Mouse (Mus musculus) forebrain, embryonic 14.5 days (tissue): ENCODE results near the gene Eif4e2. TPM values are rescaled to one million over a fixed set of nuclear protein-coding genes. Genes with fewer than 3 reads are reported as not detected.

Experiments
- ATAC-seq: fragments of 200-750 bp; cut with Nextera tagmentation; 2 replicates; pipeline ENCODE4 v1.8.0; 2017; ENCODE audit warnings: mild to moderate bottlenecking, moderate library complexity
- DNase-seq: peaks from one replicate; pipeline ENCODE4 v3.0.0-alpha.2; 2015; ENCODE audit warnings: low spot score
- H3K27ac ChIP-seq: fragments of 300-500 bp; sonication (generic); 2 replicates; pipeline ENCODE4 v1.5.1; 2014; ENCODE audit warnings: low read depth, mild to moderate bottlenecking, control low read depth, low read length, moderate library complexity
- H3K27me3 ChIP-seq: fragments of 300-500 bp; sonication (generic); replicated peaks from 2 replicates; pipeline ENCODE4 v1.6.1; 2014; ENCODE audit warnings: low read length, control low read depth, mixed read lengths; ENCODE audit not compliant: control insufficient read depth, insufficient read depth
- H3K36me3 ChIP-seq: fragments of 300-500 bp; sonication (generic); 2 replicates; pipeline ENCODE4 v1.6.1; 2014; ENCODE audit warnings: low read length, control low read depth; ENCODE audit not compliant: control insufficient read depth, insufficient read depth
- H3K4me1 ChIP-seq: fragments of 300-500 bp; sonication (generic); 2 replicates; pipeline ENCODE4 v1.6.1; 2014; ENCODE audit warnings: antibody characterized with exemption, low read length, control low read depth; ENCODE audit not compliant: control insufficient read depth, insufficient read depth
- H3K4me2 ChIP-seq: fragments of 300-500 bp; sonication (generic); 2 replicates; pipeline ENCODE4 v1.6.1; 2014; ENCODE audit warnings: mild to moderate bottlenecking, control low read depth, low read length
- H3K4me3 ChIP-seq: fragments of 300-500 bp; sonication (generic); 2 replicates; pipeline ENCODE4 v1.5.1; 2014; ENCODE audit warnings: low read depth, low read length, control low read depth
- H3K9ac ChIP-seq: fragments of 300-500 bp; sonication (generic); 2 replicates; pipeline ENCODE4 v1.6.1; 2014; ENCODE audit warnings: mild to moderate bottlenecking, low read length, control low read depth, moderate library complexity
- H3K9me3 ChIP-seq: fragments of 300-500 bp; sonication (generic); replicated peaks from 2 replicates; pipeline ENCODE4 v1.6.1; 2016; ENCODE audit warnings: low read length, control low read depth, mixed read lengths; ENCODE audit not compliant: control insufficient read depth
- WGBS: fragments of 180-500 bp; shearing (Covaris S2); extraction: QIAGEN DNeasy Blood & Tissue Kit; methylation state at CpG from one replicate; pipeline ENCODE4 v1.1.7; 2014; 5-methylcytosine and 5-hydroxymethylcytosine counted together
- polyA plus RNA-seq: library from polyadenylated mRNA; unstranded; fragments of >200 nt; fragmentation: Nextera tagmentation; extraction: Ambion mirVana; gene quantifications from 2 replicates; pipeline ENCODE4 v1.2.1, GENCODE M21; 2014

Gene Eif4e2
- polyA plus RNA-seq, 1 experiment from 2014 or later: 61.9 TPM

DNA sequence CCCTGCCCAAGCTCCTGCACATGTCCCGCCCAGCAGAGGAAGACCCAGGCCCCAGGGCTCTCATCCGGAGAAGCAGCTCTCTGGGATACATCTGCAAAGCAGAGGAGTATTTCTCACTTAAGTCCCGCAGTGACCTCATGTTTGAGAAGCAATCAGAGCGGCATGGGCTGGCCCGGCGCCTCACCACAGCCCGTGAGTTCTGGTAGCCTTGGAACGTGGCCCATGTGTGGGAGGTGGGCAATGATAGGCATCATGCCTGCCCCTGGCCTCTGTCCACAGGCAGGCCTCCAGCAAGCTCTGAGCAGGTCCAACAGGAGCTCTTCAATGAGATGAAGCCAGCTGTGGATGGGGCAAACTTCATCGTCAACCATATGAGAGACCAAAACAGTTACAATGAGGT, 16.4 kb upstream of the Eif4e2 start:
- no peak overlapping the region for H3K27ac ChIP-seq
- no peak for DNase-seq
- no peak for ATAC-seq
- no peaks in the 10 kb centered on the region for H3K4me1 ChIP-seq
- no peaks in the 10 kb centered on the region for H3K36me3 ChIP-seq
- no peaks in the 10 kb centered on the region for H3K9me3 ChIP-seq
- no peak overlapping the region for H3K4me2 ChIP-seq
- no peak overlapping the region for H3K4me3 ChIP-seq
- H3K9ac ChIP-seq: no peak overlapping the region
- 88% methylated on average over 9 of the region's 9 CpGs for WGBS
- H3K27me3 ChIP-seq: no peaks in the 10 kb centered on the region

DNA sequence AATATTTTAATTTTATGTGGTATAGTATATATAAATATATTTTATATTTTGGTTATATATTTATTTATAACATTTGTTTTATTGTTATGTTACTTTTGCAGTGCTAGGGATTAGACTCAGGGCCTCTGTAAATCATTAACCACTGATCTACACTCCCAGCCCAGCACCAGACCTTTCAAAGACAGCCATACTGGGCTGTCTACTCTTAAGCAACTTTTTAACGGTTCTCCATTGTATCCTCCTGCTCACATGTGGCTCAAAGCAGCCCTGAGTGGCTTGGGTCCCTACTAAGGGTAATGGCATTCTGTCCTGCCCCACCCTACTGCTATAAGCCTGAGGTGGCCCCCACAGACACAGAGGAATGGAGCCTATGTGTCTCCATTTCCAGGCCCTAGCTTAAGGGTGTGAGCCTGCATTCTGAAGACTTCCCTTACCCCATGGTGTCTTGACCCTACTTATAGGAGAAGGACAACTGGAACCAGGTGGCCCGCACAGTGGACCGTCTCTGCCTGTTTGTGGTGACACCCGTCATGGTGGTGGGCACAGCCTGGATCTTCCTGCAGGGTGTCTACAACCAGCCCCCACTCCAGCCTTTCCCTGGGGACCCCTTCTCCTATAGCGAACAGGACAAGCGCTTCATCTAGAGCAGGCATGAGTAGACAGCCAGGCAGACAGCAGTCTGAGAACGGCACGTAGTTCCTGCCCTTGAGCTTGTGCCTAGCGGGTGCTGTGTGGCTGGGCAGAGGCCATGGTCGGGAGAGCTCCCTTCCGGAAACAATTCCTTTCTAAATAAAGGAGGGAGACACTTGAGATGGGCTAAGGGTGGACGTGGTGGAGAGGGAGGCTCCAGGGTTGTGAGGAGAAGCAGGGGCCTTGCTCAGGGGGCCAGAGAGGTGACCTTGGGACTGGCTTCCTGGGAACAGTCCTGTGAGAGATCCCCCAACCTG, 15.3 kb upstream of the Eif4e2 start:
- Histone ChIP-seq H3K4me1 (no peaks in the 10 kb centered on the region), H3K9me3 (no peaks in the 10 kb centered on the region), H3K4me2 (no peak overlapping the region), H3K27ac (no peak overlapping the region), H3K9ac (no peak overlapping the region), H3K36me3 (no peaks in the 10 kb centered on the region), H3K27me3 (no peaks in the 10 kb centered on the region), H3K4me3 (no peak overlapping the region)
- 79% methylated on average over 12 of the region's 12 CpGs for WGBS
- ATAC-seq (no peak), DNase-seq (no peak)

DNA sequence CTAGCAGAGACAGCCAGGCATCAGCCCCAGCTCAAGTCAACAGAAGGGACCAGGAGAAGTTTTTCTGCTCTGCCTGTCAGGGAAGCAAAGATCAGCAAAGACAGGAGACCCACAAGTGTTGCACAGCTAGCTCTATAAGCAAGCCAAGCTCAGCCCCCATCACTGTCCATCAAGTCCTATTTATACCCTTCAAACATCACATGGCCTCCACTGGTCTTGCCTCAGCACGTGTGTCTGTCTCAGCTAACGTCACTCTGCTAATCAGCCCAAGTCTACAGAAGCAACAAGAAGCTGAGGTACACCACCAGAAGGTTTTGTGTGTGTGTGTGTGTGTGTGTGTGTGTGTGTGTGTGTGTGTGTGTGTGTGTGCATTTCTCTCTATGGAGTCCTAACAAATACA, 12.9 kb upstream of the Eif4e2 start:
- Histone ChIP-seq H3K4me2 (no peak overlapping the region), H3K27ac (no peak overlapping the region), H3K36me3 (no peaks in the 10 kb centered on the region), H3K9ac (no peak overlapping the region), H3K9me3 (no peaks in the 10 kb centered on the region), H3K4me3 (no peak overlapping the region), H3K4me1 (no peaks in the 10 kb centered on the region), H3K27me3 (no peaks in the 10 kb centered on the region)
- DNase-seq: no peak
- 50% methylated on average over 2 of the region's 2 CpGs for WGBS
- ATAC-seq: no peak

DNA sequence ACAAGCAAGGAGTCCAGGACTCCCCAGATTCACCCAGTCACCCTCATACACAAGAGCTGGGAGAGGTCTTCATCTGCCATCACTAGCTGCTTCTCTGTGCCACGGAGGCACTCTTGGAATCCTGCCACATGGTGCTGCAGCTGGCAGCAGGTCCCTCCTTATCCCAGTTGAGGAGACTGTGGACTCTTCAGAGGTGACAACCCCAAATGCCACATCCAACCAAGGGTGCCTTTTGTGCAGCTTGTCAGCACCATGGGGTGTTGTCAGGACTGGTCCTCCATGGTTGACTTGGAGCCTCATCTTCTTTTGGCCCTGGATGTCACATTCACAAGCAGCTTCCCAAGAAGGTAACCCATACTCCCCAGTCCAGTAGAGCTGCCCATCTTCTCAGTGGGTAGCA, 11.9 kb upstream of the Eif4e2 start:
- no peak overlapping the region for H3K27ac ChIP-seq
- no peaks in the 10 kb centered on the region for H3K4me1 ChIP-seq
- DNase-seq: no peak
- H3K36me3 ChIP-seq: no peaks in the 10 kb centered on the region
- no peak overlapping the region for H3K9ac ChIP-seq
- 50% methylated on average over 1 of the region's 1 CpGs for WGBS
- H3K27me3 ChIP-seq: 0 out of 2 replicates have a peak, but pooled peaks cover 6% of the 10 kb centered on the region
- no peaks in the 10 kb centered on the region for H3K9me3 ChIP-seq
- H3K4me3 ChIP-seq: no peak overlapping the region
- H3K4me2 ChIP-seq: no peak overlapping the region
- ATAC-seq: no peak

DNA sequence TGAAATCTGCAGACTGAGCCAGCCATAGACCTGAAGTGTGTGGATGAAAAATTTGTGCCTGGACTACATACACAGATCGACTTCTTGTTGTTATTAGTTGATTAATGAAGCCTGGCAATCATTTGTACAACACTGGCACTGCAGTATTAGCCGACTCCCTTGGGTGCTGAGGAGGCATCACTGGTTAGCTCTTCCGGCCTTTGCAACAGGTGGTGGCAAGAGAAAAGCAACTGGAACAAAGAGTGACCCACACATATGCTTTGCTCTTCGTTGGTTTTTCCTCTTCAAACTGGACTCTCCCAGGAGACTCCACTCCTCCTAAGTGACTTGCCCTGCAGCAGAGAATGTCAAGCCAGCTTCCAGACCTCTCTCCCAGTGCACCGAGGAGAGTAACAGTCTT, 9.9 kb upstream of the Eif4e2 start:
- no peak overlapping the region for H3K4me3 ChIP-seq
- ATAC-seq (no peak), DNase-seq (no peak)
- no peak overlapping the region for H3K27ac ChIP-seq
- 0 out of 2 replicates have a peak, but pooled peaks cover 6% of the 10 kb centered on the region for H3K27me3 ChIP-seq
- WGBS: 84% methylated on average over 5 of the region's 5 CpGs
- H3K9ac ChIP-seq: no peak overlapping the region
- H3K4me1 ChIP-seq: no peaks in the 10 kb centered on the region
- no peaks in the 10 kb centered on the region for H3K36me3 ChIP-seq
- H3K9me3 ChIP-seq: no peaks in the 10 kb centered on the region
- no peak overlapping the region for H3K4me2 ChIP-seq

DNA sequence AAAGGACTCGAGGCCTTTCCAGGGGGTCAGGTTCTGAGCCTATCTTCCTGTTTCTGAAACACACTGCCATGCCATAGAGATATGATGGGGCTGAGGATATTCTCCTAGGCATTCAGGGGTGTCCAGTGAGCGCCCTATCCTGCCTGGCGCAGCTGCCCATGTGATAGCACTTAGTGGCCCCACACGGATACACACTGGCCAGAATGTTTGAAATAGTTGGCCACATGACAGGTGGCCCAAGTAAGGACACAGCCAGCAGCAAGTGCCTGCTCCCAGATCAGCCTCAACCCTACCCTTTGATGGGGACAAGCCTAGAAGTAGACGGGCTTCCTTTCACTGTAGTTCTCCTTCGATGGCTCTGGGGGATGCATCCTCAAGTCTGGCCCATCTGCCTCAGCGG, 9.2 kb upstream of the Eif4e2 start, which contains the start of gene Chrng:
TSS of gene Chrng (plus strand) at position 193 of the 400 bp plus-strand sequence.
- WGBS: 86% methylated on average over 7 of the region's 7 CpGs
- no peak for DNase-seq
- no peak within 1 kb of the TSS for H3K4me3 ChIP-seq

DNA sequence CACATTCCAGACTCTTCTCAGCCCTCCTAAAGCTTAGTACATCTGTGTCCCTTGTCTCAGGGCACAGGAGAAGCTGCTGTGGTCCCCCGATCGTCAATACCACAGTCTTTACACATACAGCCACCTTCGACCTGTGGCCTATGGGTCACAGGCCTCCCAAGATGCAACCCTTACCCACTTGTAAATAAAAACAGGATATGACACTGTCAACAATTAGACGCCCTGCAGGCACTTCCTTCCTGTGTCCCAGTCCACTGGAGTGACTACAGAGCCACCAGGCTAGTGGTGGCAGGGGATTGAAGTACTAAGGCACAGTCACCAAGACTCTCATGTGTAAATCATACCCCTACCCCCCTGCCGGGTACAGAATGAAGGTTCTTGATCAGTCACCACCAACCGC, 8.7 kb upstream of the Eif4e2 start:
- Histone ChIP-seq H3K27ac (no peak overlapping the region), H3K9ac (no peak overlapping the region), H3K4me2 (no peak overlapping the region), H3K4me1 (no peaks in the 10 kb centered on the region), H3K4me3 (no peak overlapping the region), H3K9me3 (no peaks in the 10 kb centered on the region), H3K36me3 (no peaks in the 10 kb centered on the region), H3K27me3 (0 out of 2 replicates have a peak, but pooled peaks cover 6% of the 10 kb centered on the region)
- no peak for DNase-seq
- ATAC-seq: no peak
- WGBS: 73% methylated on average over 6 of the region's 6 CpGs

More for the DNA sequence above, 9.2 kb upstream of the Eif4e2 start, which contains the start of gene Chrng:
- no peaks in the 10 kb centered on the region for H3K36me3 ChIP-seq
- H3K27ac ChIP-seq: no peak within 1 kb of the TSS
- ATAC-seq: no peak
- no peaks in the 10 kb centered on the region for H3K4me1 ChIP-seq
- H3K9ac ChIP-seq: no peak within 1 kb of the TSS
- H3K27me3 ChIP-seq: 0 out of 2 replicates have a peak, but pooled peaks cover 6% of the 10 kb centered on the region
- H3K9me3 ChIP-seq: no peaks in the 10 kb centered on the region
- H3K4me2 ChIP-seq: no peak within 1 kb of the TSS

DNA sequence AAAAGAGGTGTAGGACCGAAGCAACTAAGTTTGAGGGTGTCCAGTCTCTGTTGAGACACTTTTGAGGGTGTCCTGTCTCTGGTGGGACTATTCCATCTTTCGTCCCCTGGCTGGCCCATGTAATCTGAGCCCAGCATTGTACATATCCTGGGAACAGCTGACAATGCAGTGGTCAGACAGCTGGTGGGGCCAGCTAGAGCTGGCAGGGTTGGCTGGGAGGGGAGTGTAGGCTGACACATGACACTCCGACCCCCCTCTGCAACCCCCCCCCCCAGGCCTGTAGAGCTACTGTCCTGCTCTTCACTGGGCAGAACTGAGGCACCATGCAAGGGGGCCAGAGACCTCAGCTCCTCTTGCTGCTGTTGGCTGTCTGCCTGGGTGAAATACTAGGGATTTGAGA, 8.2 kb upstream of the Eif4e2 start:
- 62% methylated on average over 3 of the region's 3 CpGs for WGBS
- Histone ChIP-seq H3K9me3 (no peaks in the 10 kb centered on the region), H3K36me3 (no peaks in the 10 kb centered on the region), H3K9ac (no peak overlapping the region), H3K27ac (no peak overlapping the region), H3K4me2 (no peak overlapping the region), H3K4me3 (no peak overlapping the region), H3K4me1 (no peaks in the 10 kb centered on the region), H3K27me3 (0 out of 2 replicates have a peak, but pooled peaks cover 6% of the 10 kb centered on the region)
- no peak for DNase-seq
- no peak for ATAC-seq

DNA sequence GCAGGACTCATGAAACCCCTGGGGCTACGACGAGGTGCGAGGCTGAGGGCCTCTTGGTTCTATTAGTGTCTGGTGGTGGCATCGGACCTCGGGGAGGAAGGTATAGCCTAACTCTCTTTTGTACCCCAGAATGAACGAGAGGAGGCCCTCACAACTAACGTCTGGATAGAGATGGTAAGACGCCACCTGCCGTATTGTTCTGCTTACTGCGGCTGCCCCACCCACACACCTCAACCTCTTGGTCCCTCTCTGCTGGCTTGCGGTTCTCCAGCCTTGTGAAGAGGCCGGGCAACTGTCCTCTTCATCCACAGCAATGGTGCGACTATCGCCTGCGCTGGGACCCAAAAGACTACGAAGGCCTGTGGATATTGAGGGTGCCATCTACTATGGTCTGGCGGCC, 7.4 kb upstream of the Eif4e2 start:
- WGBS: 18% methylated on average over 17 of the region's 17 CpGs
- no peak overlapping the region for H3K9ac ChIP-seq
- no peaks in the 10 kb centered on the region for H3K36me3 ChIP-seq
- no peak overlapping the region for H3K4me3 ChIP-seq
- no peak overlapping the region for H3K4me2 ChIP-seq
- no peak for ATAC-seq
- no peak overlapping the region for H3K27ac ChIP-seq
- DNase-seq: no peak
- H3K27me3 ChIP-seq: 0 out of 2 replicates have a peak, but pooled peaks cover 6% of the 10 kb centered on the region
- no peaks in the 10 kb centered on the region for H3K9me3 ChIP-seq
- H3K4me1 ChIP-seq: no peaks in the 10 kb centered on the region
